Mouse (Mus musculus) 3T3-L1 (cell line): Measurements from ENCODE around the gene Gm10160.

Experiments used
- DNase-seq: peaks from one replicate; pipeline ENCODE4 v3.0.0-alpha.2; 2015; ENCODE audit warnings: low read depth, low spot score

Gene Gm10160

GRCm38 (mm10) chr7:81855694-81856093 lies at the start of gene Gm10160:
Gm10160 (minus strand) TSS chr7:81855794.
- no peak for DNase-seq

GRCm38 (mm10) chr7:81904926-81905325 lies 49.3 kb upstream of the Gm10160 start:
- no peak for DNase-seq

GRCm38 (mm10) chr7:81904094-81904493 lies 48.5 kb upstream of the Gm10160 start:
- DNase-seq = no peak

GRCm38 (mm10) chr7:81899361-81899760 lies 43.8 kb upstream of the Gm10160 start:
- no peak for DNase-seq

GRCm38 (mm10) chr7:81885128-81885527 lies 29.5 kb upstream of the Gm10160 start:
- no peak for DNase-seq

- no peak for DNase-seq
Measured at GRCm38 (mm10) chr7:81881600-81881999, 26.0 kb upstream of the Gm10160 start.

GRCm38 (mm10) chr7:81880797-81881196 lies 25.2 kb upstream of the Gm10160 start:
- no peak for DNase-seq

GRCm38 (mm10) chr7:81880286-81880685 lies 24.7 kb upstream of the Gm10160 start:
- DNase-seq = no peak

- DNase-seq = peak; percentile 94
Measured at GRCm38 (mm10) chr7:81875372-81875771, 19.8 kb upstream of the Gm10160 start.

GRCm38 (mm10) chr7:81874636-81875035 lies 19.0 kb upstream of the Gm10160 start:
- DNase-seq = peak; percentile 96

- no peak for DNase-seq
Measured at GRCm38 (mm10) chr7:81873807-81874206, 18.2 kb upstream of the Gm10160 start.

GRCm38 (mm10) chr7:81872493-81873013 lies 17.0 kb upstream of the Gm10160 start:
- DNase-seq = no peak

- peak; percentile 82 for DNase-seq
Measured at GRCm38 (mm10) chr7:81868158-81868557, 12.6 kb upstream of the Gm10160 start.

- no peak for DNase-seq
Measured at GRCm38 (mm10) chr7:81867231-81867930, 11.8 kb upstream of the Gm10160 start.

GRCm38 (mm10) chr7:81865937-81866336 lies 10.3 kb upstream of the Gm10160 start:
- no peak for DNase-seq

GRCm38 (mm10) chr7:81864552-81864951 lies 9.0 kb upstream of the Gm10160 start:
- DNase-seq = no peak

- no peak for DNase-seq
Measured at GRCm38 (mm10) chr7:81862587-81863583, 7.3 kb upstream of the Gm10160 start.

GRCm38 (mm10) chr7:81861921-81862320 lies 6.3 kb upstream of the Gm10160 start:
- DNase-seq = no peak

GRCm38 (mm10) chr7:81861461-81861860 lies 5.9 kb upstream of the Gm10160 start:
- DNase-seq = no peak

- no peak for DNase-seq
Measured at GRCm38 (mm10) chr7:81860996-81861395, 5.4 kb upstream of the Gm10160 start.

- no peak for DNase-seq
Measured at GRCm38 (mm10) chr7:81860071-81860470, 4.5 kb upstream of the Gm10160 start.
